Mouse (Mus musculus): ENCODE results near the gene Lpar1. TPM values are rescaled to one million over a fixed set of nuclear protein-coding genes. Genes with fewer than 3 reads are reported as not detected.

Gene Lpar1
- total RNA-seq, 1 experiment = 44.2 TPM

- DNase-seq (ENCODE audit: low read depth, low spot score) = peak; percentile 46
- no peaks in the 10 kb centered on the region for H3K36me3 ChIP-seq (ENCODE audit: control insufficient read depth, insufficient read depth, low read length, poor library complexity, severe bottlenecking)
- TF ChIP-seq MAFK (IDR thresholded peaks at IDR 0.05; ENCODE audit: insufficient read depth, low read depth, low read length) = no peak
- no peak for TF ChIP-seq CHD2 (IDR thresholded peaks at IDR 0.05; ENCODE audit: low read depth, low read length)
- no peak for TF ChIP-seq HCFC1 (IDR thresholded peaks at IDR 0.05; ENCODE audit: borderline replicate concordance, insufficient read depth, low read length)
- TF ChIP-seq ZC3H11A (IDR thresholded peaks at IDR 0.05; ENCODE audit: borderline replicate concordance, low read depth, low read length) = no peak
- TF ChIP-seq ZNF384 (IDR thresholded peaks at IDR 0.05; ENCODE audit: low read depth, low read length) = no peak
- no peak overlapping the region for H3K27ac ChIP-seq (ENCODE audit: insufficient read depth, low read depth, low read length, poor library complexity, severe bottlenecking)
- no peaks in the 10 kb centered on the region for H3K9me3 ChIP-seq (ENCODE audit: control insufficient read depth, insufficient read depth, low read depth, low read length)
- H3K4me1 ChIP-seq (ENCODE audit: control insufficient read depth in 2 of 2, insufficient read depth in 2 of 2, low read length in 2 of 2, poor library complexity in 1 of 2) = peaks cover 0 to 9% of the 10 kb centered on the region in 2 experiments; a peak in 2 of 4 replicates
- in situ Hi-C loops (cut with MboI; ENCODE audit: low sequenced_read_pairs in 2 of 2, unreplicated experiment in 2 of 2) = no loop called here
- H3K9ac ChIP-seq (ENCODE audit: insufficient read depth, low read depth, low read length, poor library complexity, severe bottlenecking) = no peak overlapping the region
- no peak overlapping the region for H3K4me3 ChIP-seq (ENCODE audit: insufficient read depth in 1 of 2, low read depth in 1 of 2, low read length in 2 of 2, poor library complexity in 1 of 2, severe bottlenecking in 1 of 2)
These were observed 54.5 kb downstream of the Lpar1 start for GRCm38 (mm10) chr4:58499241-58499640.

GRCm38 (mm10) chr4:58498734-58499133, 55.0 kb downstream of the Lpar1 start:
- TF ChIP-seq HCFC1 (IDR thresholded peaks at IDR 0.05; ENCODE audit: borderline replicate concordance, insufficient read depth, low read length) (no peak), ZC3H11A (IDR thresholded peaks at IDR 0.05; ENCODE audit: borderline replicate concordance, low read depth, low read length) (no peak), CHD2 (IDR thresholded peaks at IDR 0.05; ENCODE audit: low read depth, low read length) (no peak), ZNF384 (IDR thresholded peaks at IDR 0.05; ENCODE audit: low read depth, low read length) (no peak), MAFK (IDR thresholded peaks at IDR 0.05; ENCODE audit: insufficient read depth, low read depth, low read length) (no peak)
- Histone ChIP-seq H3K36me3 (ENCODE audit: control insufficient read depth, insufficient read depth, low read length, poor library complexity, severe bottlenecking) (no peaks in the 10 kb centered on the region), H3K4me3 (ENCODE audit: insufficient read depth in 1 of 2, low read depth in 1 of 2, low read length in 2 of 2, poor library complexity in 1 of 2, severe bottlenecking in 1 of 2) (no peak overlapping the region), H3K9me3 (ENCODE audit: control insufficient read depth, insufficient read depth, low read depth, low read length) (no peaks in the 10 kb centered on the region), H3K9ac (ENCODE audit: insufficient read depth, low read depth, low read length, poor library complexity, severe bottlenecking) (no peak overlapping the region), H3K4me1 (ENCODE audit: control insufficient read depth in 2 of 2, insufficient read depth in 2 of 2, low read length in 2 of 2, poor library complexity in 1 of 2) (peaks cover 0 to 9% of the 10 kb centered on the region in 2 experiments; a peak in 2 of 4 replicates), H3K27ac (ENCODE audit: insufficient read depth, low read depth, low read length, poor library complexity, severe bottlenecking) (no peak overlapping the region)
- no peak for DNase-seq (ENCODE audit: low read depth, low spot score)
- in situ Hi-C loops (cut with MboI; ENCODE audit: low sequenced_read_pairs in 2 of 2, unreplicated experiment in 2 of 2) = no loop called here

GRCm38 (mm10) chr4:58497284-58497683, 56.4 kb downstream of the Lpar1 start:
- no peak for DNase-seq (ENCODE audit: low read depth, low spot score)
- Histone ChIP-seq H3K9ac (ENCODE audit: insufficient read depth, low read depth, low read length, poor library complexity, severe bottlenecking) (no peak overlapping the region), H3K9me3 (ENCODE audit: control insufficient read depth, insufficient read depth, low read depth, low read length) (no peaks in the 10 kb centered on the region), H3K36me3 (ENCODE audit: control insufficient read depth, insufficient read depth, low read length, poor library complexity, severe bottlenecking) (no peaks in the 10 kb centered on the region), H3K27ac (ENCODE audit: insufficient read depth, low read depth, low read length, poor library complexity, severe bottlenecking) (no peak overlapping the region), H3K4me1 (ENCODE audit: control insufficient read depth in 2 of 2, insufficient read depth in 2 of 2, low read length in 2 of 2, poor library complexity in 1 of 2) (peaks cover 0 to 9% of the 10 kb centered on the region in 2 experiments; a peak in 2 of 4 replicates), H3K4me3 (ENCODE audit: insufficient read depth in 1 of 2, low read depth in 1 of 2, low read length in 2 of 2, poor library complexity in 1 of 2, severe bottlenecking in 1 of 2) (no peak overlapping the region)
- TF ChIP-seq MAFK (IDR thresholded peaks at IDR 0.05; ENCODE audit: insufficient read depth, low read depth, low read length) = no peak
- TF ChIP-seq ZNF384 (IDR thresholded peaks at IDR 0.05; ENCODE audit: low read depth, low read length) = no peak
- TF ChIP-seq ZC3H11A (IDR thresholded peaks at IDR 0.05; ENCODE audit: borderline replicate concordance, low read depth, low read length) = no peak
- TF ChIP-seq CHD2 (IDR thresholded peaks at IDR 0.05; ENCODE audit: low read depth, low read length) = no peak
- TF ChIP-seq HCFC1 (IDR thresholded peaks at IDR 0.05; ENCODE audit: borderline replicate concordance, insufficient read depth, low read length) = no peak
- in situ Hi-C loops (cut with MboI; ENCODE audit: low sequenced_read_pairs in 2 of 2, unreplicated experiment in 2 of 2) = no loop called here

- Histone ChIP-seq H3K9me3 (ENCODE audit: control insufficient read depth, insufficient read depth, low read depth, low read length) (no peaks in the 10 kb centered on the region), H3K4me1 (ENCODE audit: control insufficient read depth in 2 of 2, insufficient read depth in 2 of 2, low read length in 2 of 2, poor library complexity in 1 of 2) (peaks cover 0 to 9% of the 10 kb centered on the region in 2 experiments; a peak in 2 of 4 replicates), H3K9ac (ENCODE audit: insufficient read depth, low read depth, low read length, poor library complexity, severe bottlenecking) (no peak overlapping the region), H3K27ac (ENCODE audit: insufficient read depth, low read depth, low read length, poor library complexity, severe bottlenecking) (no peak overlapping the region), H3K4me3 (ENCODE audit: insufficient read depth in 1 of 2, low read depth in 1 of 2, low read length in 2 of 2, poor library complexity in 1 of 2, severe bottlenecking in 1 of 2) (no peak overlapping the region), H3K36me3 (ENCODE audit: control insufficient read depth, insufficient read depth, low read length, poor library complexity, severe bottlenecking) (no peaks in the 10 kb centered on the region)
- no peak for DNase-seq (ENCODE audit: low read depth, low spot score)
- TF ChIP-seq HCFC1 (IDR thresholded peaks at IDR 0.05; ENCODE audit: borderline replicate concordance, insufficient read depth, low read length) = no peak
- TF ChIP-seq ZC3H11A (IDR thresholded peaks at IDR 0.05; ENCODE audit: borderline replicate concordance, low read depth, low read length) = no peak
- peak; percentile 90 for TF ChIP-seq MAFK (IDR thresholded peaks at IDR 0.05; ENCODE audit: insufficient read depth, low read depth, low read length)
- in situ Hi-C loops (cut with MboI; ENCODE audit: low sequenced_read_pairs in 2 of 2, unreplicated experiment in 2 of 2) = no loop called here
These were observed 57.0 kb downstream of the Lpar1 start for GRCm38 (mm10) chr4:58496743-58497142.

DNA sequence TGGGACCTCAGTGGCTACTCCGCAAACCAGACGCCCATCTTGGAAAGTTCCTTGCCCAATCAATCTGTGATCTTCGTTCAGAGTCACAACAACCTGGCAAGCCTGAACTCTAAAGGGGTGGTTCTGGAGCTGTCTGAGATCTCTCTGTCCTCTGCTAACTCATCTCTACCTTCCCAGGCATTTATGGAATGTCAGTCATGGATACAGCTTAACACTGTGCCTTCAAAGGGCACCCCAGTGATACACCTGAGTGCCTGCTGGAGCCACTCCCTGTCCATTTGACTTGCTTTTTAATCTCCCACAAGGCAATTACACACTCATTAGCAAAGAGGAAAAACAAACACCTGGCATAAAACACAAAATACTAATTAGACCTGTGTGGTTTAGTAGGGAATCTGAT, 62.0 kb downstream of the Lpar1 start:
- peaks cover 3% of the 10 kb centered on the region; the same call in 1 of the 2 replicates for H3K36me3 ChIP-seq (ENCODE audit: control insufficient read depth, insufficient read depth, low read length, poor library complexity, severe bottlenecking)
- no peaks in the 10 kb centered on the region for H3K9me3 ChIP-seq (ENCODE audit: control insufficient read depth, insufficient read depth, low read depth, low read length)
- in situ Hi-C loops (cut with MboI; ENCODE audit: low sequenced_read_pairs in 2 of 2, unreplicated experiment in 2 of 2) = no loop called here
- no peak for TF ChIP-seq ZNF384 (IDR thresholded peaks at IDR 0.05; ENCODE audit: low read depth, low read length)
- TF ChIP-seq MAFK (IDR thresholded peaks at IDR 0.05; ENCODE audit: insufficient read depth, low read depth, low read length) = no peak
- no peak for TF ChIP-seq HCFC1 (IDR thresholded peaks at IDR 0.05; ENCODE audit: borderline replicate concordance, insufficient read depth, low read length)
- no peak for TF ChIP-seq ZC3H11A (IDR thresholded peaks at IDR 0.05; ENCODE audit: borderline replicate concordance, low read depth, low read length)
- TF ChIP-seq CHD2 (IDR thresholded peaks at IDR 0.05; ENCODE audit: low read depth, low read length) = no peak
- no peak overlapping the region for H3K9ac ChIP-seq (ENCODE audit: insufficient read depth, low read depth, low read length, poor library complexity, severe bottlenecking)
- H3K4me3 ChIP-seq (ENCODE audit: insufficient read depth in 1 of 2, low read depth in 1 of 2, low read length in 2 of 2, poor library complexity in 1 of 2, severe bottlenecking in 1 of 2) = no peak overlapping the region
- peaks cover 4 to 12% of the 10 kb centered on the region in 2 experiments; a peak in 3 of 4 replicates for H3K4me1 ChIP-seq (ENCODE audit: control insufficient read depth in 2 of 2, insufficient read depth in 2 of 2, low read length in 2 of 2, poor library complexity in 1 of 2)
- no peak for DNase-seq (ENCODE audit: low read depth, low spot score)
- no peak overlapping the region for H3K27ac ChIP-seq (ENCODE audit: insufficient read depth, low read depth, low read length, poor library complexity, severe bottlenecking)

Data from ES-E14 (cell line).